Mouse (Mus musculus): ENCODE measurements around the gene Stx5a. TPM values are rescaled to one million over a fixed set of nuclear protein-coding genes. Genes with fewer than 3 reads are reported as not detected.

Stx5a gene
- total RNA-seq (2021), result 10 to 100 TPM; 73.8 to 75.8 TPM
- long read RNA-seq, experiment 1, transcript Stx5a-213 (11 exons, 2,251 nt), result major isoform, 55 of 109 reads
- long read RNA-seq, experiment 1, transcript Stx5a-202 (10 exons, 2,112 nt), result minor isoform, 28 of 109 reads
- long read RNA-seq, experiment 1, partial matches to known transcripts, result 9 of 109 reads
- long read RNA-seq, experiment 1, other reads (novel, unspliced or antisense), result 16 of 109 reads
- long read RNA-seq, experiment 2, transcript Stx5a-213 (11 exons, 2,251 nt), result major isoform, 32 of 67 reads
- long read RNA-seq, experiment 2, transcript Stx5a-202 (10 exons, 2,112 nt), result minor isoform, 18 of 67 reads
- long read RNA-seq, experiment 2, partial matches to known transcripts, result 10 of 67 reads
- long read RNA-seq, experiment 2, other reads (novel, unspliced or antisense), result 6 of 67 reads

DNA sequence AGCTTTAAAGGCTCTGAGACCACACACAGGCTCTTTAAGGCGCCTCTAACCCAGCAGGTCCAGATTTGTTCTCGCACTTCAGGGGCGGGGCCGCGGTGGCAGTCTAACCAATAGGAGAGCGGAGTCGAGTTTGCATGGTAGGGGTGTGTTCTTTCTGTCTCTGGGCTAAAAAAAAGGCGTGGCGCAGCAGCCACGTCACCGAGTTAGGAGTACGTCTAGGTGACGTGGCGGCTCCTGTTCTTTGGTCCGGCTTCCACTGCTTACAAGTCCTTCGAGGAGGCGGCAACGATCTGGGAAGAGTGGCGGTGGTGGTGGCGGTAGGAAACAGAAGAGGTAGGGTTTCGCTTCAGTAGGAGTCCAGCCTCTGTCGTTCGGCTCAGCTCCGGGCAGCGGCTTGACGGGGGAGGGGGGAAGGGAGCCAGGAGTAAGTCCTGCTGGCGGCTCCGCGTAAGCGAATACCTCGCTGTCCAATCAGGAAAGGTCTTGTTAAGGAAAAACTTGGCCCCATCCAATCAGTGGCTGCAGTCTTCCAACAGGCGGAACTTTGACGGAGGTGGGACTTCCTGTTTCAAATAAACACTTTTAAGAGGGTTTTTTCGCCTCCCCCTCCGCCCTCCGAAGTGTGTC is at the start of gene Stx5a:
Gene Stx5a (plus strand): TSS at position 171 of the 627 bp plus-strand sequence.
- peak; percentile 95 for DNase-seq

DNA sequence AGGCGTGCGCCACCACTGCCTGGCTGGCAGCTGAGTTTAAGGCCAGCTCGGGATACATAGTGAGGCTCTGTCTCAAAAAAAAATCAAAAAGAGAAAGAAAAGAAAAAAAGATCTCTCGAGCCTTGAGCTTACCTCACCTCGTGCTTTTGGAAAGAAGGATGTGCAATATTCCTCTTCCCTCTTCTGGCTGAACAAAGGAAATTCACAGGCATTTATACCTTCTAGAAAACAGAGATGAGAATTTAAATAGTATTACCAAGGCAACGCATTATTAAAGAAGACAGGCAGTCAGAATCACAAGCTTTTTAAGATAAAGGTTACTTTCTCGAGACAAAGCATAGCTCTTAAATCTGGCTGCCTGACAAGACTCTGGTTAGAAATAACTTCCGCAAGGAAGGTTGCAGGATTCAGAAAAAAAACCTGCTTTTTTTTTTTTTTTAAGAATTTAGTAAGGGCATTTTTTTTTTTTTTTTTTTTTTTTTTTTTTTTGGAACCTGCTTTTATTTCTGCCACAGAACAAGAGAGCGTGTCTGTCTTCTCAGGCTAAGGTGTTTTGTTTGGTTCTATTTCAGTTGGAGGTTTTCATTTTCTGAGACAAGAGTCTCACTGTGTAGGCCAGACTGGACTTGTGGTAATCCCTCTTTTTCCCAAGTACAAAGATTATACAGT is 49.2 kb upstream of the Stx5a start:
- no peak for DNase-seq

DNA sequence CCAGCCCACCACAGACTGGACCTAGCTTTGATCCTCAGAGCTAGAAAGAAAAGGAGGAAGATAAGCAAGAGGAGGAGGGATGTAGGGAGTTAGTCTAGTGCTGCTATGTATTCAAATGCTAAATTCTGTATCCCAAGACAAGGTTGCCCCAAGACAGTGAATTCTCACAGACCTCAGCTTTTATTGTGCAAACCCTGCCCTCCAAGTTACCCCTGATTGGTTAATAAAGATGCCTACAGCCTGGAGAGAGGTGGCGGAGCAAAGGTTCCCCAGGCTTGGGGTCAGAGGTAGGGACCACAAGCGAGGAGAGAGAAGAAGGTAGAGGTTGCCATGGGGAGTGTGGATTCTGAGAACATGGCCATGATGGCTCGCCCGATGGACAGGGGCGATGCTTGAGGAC is 48.5 kb upstream of the Stx5a start:
- no peak for DNase-seq

DNA sequence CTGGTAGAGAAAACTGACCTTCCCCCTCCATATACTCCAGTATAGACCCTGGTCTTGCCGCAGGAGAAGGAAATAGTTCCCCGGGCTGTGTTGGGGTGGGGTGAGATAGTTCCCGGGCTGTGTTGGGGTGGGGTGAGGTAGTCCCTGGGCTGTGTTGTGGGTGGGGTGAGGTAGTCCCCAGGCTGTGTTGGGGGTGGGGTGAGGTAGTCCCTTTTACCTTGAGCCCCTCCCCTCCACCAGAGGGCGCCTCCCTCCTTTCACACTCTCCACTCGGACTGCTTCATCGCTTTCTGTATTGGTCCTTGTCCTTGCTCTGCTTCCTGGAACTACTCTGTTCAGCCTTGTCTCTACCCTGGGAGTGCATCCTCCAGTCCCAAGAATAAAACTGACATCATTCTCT is 45.9 kb upstream of the Stx5a start:
- DNase-seq, result peak; percentile 54

DNA sequence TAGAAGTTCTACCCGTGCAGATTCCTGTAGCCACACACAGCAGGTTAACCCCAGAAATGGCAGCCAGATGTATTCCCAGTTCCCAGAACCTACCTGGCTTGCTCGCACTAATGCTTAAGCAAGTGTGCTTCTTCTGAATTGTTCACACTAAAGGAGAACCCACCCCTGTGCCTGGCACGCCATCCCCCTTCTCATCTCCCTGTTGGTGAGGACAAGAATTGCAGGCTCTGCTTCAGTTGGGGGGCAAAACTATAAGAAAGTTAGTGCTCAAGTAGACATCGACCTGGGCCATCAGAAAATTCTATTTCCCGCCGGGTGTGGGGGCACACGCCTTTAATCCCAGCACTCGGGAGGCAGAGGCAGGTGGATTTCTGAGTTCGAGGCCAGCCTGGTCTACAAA is 41.6 kb upstream of the Stx5a start:
- DNase-seq, result no peak

DNA sequence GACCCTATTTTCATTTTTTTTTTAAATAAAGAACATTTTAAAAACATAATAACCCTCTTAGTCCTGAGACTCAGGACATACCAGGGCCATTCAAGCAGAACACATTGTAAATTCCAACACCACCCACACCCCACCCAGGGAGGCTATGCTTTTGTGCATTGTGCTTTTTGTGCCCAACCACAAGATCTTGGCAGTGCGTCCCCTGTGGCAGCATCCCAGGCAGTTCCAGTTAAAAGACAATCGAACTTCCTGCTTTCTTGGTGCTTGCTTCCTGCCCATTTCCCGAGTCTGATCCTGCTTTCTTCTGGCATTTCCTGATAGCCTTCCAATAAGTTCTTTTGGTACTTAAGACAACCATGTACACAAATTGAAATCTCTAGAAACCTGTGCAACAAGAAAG is 38.8 kb upstream of the Stx5a start:
- DNase-seq, result no peak

DNA sequence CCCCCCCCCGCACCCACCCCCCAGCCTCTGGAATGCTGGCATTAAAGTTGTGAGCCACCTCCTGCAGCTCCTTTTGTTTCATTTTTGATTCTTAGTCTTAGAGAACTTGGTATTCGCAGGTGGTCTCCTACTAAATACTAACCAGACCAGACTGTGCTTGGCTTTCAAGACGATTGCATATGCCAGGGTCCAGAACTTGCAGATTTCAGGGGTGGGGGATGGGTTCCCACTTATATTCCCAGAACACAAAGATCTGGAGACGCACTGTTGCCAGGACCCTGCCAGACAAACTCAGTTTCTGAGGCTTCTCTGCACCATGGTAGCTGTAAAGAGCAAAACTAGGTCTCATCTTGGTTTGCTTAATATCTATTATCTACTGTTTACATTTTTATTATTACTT is 37.6 kb upstream of the Stx5a start:
- no peak for DNase-seq

DNA sequence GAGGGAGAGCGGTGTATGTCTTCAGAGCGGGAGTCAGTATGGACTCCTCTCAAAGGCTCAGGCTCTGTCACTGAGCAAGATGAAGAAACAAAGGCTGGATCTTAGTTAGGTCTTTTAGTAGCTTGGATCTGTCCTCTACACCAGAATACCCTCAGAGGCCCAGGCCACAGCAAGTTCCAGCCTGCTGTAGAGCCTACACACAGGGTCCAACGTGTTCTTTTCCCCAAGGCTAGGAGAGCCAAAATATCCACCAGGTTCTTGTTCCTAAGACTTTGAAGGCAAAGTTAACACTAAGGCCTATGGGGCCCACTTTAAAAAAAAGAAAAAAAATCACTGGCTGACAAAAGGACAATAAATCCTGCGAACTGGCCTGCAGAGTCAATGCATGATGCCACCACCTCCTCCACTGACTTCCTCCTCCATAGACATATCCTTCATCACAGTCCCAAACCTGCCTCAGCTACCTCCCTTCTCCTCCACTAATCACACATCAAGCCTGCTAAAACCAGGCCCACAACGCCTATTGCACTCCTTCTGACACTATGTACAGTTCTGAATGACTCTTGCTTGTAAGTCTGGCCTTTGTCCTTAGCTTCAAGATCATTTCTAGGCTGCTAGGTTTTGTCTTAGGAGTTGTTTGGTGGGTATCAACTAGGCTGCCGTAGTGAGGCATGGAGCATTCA is 36.0 kb upstream of the Stx5a start:
- DNase-seq, result no peak

DNA sequence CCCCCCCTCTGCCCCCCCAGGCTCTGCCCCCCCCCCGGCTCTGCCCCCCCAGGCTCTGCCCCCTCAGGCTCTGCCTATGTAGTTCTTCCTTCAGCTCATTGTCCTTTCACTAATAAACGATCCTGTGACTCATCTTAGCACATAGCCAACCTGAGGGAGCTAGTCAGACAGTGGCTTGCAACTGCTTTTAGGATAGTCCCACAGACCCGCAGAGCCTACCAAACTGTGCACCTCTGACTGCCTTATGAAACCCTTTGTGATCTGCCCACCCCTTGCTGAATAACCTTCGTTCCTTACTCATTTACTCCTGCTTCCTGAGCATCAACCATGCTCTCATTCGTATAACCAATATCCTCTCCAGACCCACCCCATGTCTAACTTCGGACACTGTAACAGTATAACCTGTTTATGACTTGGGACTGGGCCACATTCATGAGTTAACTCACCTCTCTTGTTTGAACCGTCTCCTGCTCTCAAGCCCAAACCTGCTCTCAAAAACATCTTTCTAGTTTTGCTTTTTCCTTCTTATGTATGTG is 35.0 kb upstream of the Stx5a start:
- no peak for DNase-seq

DNA sequence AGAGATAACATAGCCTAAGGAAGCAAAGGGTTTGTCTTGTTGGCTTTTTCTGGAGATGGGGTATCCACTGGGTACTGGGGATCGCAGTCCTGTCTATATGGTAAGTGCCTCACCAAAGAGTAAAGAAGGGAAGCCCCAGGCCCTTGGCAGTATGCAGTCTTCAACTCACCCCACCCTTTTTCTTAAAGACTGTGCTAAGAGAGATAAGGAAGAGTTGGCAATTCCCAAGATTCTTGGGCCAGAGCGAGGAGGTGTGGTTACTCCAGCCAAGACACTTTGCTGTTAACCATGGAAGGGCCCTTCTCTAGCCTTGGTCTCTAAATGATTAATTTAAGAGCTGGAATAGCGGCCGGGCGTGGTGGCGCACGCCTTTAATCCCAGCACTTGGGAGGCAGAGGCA is 34.3 kb upstream of the Stx5a start:
- no peak for DNase-seq

DNA sequence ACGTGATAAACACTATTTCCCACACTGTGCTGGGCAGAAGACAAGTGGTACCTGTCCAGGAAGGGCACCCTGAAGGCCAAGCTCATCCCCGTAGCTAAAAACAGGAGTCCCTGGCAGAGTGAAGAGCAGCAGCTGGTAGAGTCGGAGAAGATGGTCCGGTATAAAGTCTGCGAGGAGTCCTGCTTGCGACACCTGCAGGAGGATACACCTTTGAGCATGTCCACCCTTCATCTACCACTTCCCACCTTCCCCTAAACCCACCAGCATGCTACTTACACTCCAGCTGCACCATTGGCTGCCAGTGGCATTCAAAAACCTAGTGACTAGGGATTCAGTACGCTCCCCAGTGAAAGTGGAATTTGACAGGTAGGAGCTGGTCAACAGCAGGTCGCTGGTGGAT is 32.3 kb upstream of the Stx5a start:
- DNase-seq, result no peak

DNA sequence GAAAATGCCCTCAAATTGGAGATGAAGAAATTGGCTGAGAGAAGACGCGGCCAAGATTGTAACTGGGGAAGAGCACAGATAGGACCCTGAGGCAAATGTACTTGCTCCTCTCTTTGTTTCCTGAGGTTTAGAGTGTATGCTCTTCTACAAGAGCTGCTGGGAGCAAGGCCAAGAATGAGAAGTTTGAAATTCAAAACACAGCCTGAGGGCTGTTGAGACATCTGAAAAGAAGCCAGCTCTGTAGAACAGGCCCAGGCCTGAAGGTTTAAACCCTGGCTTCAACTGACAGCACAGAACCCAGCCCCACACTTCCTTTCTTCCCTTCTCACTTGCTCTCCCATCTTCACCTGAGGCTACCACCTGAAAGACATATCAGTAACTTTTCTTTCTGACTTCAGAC is 31.2 kb upstream of the Stx5a start:
- DNase-seq, result peak; percentile 19

DNA sequence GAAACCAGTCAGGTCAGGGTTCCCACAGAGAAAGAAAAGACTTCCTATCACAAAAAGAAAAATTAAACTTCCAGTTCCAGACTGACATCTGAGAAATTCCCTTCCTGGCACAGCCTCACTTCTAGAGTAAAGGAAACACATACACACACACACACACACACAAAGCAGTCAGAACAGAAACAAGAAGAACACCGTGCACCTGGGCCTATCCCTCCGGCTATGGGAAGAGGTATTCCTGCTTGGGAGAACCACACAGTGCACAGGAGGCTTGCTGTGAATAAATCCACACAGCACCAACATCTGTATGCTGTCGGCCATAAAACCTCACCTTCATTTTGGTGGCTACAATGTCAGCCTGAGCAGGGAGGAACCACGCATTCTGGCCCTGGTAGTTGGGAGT is 29.7 kb upstream of the Stx5a start:
- no peak for DNase-seq

DNA sequence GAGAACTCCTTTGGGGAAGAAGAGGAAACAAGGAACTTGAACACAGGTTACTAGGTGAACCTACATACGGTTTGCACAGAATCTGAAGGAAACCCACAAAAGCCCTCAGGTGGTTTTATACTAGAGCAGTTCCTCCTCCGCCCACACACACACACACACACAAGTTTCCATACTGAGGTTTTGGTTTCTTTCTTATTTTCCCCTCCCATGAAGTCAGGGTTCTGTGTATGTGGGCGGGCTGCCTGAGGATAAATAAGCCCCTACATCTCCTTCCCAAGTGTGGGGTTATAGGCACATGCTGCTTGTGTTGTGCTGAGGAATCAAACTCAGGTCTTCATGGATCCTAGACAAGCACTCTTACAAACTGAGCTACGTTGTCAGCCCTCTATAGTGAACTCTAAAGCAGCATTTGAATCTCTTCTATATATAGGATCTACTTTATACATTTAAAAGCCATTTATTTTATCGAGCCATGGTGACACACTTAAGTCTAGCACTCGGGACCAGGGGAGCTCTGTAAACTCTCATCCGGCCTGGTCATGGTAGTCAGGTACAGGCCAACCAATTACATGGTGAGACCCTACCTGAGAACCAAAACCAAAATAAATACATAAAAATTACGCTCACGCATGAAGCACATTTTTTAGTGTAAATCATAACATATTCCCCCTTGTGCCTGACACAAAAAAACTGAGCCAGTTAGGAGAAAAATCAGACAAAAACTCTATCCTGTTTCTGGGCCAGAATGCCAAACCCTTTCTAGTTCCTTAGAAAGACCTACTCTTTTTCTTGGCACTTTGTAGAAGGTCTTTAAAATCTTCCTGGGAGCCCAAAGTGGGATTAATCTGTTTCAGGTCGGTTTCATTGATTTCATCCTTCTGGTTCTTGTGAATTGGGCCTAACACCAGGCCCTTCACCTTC is 29.0 kb upstream of the Stx5a start:
- DNase-seq, result no peak

DNA sequence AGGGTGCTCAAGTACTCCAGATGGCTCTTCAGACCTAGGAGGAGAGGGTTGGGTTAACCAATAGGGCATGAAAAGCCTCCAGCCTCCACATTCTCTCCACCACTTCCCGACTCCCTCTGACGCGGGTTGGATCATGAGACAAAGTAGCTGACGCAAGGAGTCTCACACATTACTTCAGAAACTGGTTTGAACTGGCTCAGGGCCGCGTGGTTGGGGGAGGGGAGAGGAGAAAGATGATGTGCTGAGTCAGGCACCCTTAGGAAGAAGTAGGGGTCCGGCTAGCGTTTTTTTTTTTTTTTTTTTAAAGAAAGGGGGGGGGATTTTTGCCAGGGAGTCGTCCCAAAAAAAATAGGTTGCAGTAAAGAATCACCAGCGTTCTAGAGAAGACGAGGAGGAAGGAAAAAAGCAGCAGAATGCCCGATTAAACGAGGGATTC is 28.3 kb upstream of the Stx5a start:
- DNase-seq, result peak; percentile 85

DNA sequence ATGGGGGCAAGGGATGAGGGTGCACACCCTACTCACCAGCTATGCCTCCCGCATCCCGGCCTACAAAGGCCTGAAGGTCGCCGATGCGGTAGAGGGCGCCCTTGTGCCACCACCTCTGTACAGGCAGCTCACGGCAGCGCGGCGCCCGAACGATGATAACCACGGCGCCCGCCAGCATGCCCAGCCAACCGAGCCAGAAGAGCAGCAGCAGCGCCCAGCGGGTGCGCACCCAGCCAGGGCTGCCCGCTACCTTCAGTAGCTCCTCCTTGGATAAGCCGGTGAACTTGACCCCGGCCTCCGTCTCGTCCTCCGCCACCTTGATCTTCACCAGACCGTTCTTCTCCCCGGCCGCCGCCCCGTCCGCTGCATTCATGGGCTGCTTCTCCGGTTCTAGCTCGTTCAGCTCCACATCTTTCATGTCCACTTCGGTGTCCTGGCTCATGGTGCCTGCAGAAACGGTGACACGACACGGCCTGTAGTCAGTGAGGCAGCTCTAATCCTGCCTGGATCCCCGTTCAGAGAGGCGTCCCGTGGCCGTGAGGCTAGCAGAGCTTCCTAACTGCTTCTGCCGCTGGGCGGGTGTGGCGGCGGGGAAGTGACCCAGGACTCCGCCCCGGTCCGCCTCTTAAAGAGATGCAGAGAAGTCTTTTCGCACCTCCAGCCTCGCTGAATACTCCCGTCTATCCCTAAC is 27.8 kb upstream of the Stx5a start:
- peak; percentile 95 for DNase-seq

DNA sequence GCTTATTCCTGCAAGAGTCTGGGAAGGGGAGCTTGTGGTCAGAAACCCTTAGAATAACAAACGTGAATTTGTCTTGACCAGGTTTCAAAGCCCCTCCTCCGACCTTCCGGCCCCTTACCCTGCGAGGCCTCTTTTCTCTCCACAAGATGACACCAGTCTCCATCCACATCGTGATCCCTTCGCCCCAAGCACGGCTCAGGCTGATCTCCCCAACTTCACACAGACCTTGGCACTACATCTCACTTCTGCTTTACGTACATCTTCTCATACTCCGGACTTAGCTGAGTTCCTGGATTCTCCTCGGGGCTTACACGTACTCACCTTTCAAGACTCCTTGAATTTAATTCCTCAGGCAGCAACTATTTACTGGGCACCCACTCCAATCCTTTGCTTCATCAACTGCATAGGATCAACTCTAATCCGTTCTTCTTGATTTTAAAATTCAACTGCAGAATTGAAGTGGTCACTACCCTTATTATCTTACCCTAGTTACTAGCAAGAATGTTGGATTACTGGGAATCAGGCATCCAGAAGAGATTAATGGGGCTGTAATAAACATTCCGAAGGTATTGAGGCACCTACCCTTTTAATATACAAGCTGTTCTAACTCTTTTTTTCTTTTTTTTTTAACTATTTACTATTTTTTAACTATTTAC is 27.1 kb upstream of the Stx5a start:
- DNase-seq, result no peak

DNA sequence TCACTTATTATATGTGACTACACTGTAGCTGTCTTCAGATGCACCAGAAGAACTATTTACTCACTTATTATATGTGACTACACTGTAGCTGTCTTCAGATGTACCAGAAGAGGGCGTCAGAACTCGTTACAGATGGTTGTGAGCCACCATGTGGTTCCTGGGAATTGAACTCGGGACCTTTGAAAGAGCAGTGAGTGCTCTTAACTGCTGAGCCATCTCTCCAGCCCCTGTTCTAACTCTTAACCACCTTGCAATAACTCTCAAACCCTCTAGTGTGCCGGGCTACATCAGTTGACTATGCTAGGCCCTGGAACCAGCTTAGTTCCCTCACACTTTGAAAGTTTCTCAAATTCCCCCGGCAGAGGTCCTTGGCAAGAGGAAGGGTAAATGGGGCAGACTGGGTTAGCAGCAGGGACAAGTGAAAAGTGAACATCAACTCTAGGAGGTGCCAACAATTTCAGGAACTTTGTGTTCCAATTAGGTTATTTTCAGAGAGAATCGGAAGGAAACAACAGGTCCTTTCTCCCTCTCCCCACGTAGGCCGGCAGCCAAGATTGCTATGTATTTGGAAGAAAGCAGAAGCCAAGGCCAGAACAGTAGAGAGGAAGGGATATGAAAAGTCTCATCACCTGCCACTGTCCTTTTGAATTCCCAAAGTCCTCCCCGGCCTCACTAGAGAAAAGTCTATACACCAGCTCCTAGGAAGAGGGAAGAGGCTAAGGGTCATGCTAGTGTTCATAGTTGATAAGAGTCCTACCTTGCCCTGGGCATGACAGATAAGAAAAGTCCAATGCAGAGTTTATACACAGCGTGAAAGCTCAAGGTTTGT is 26.3 kb upstream of the Stx5a start:
- DNase-seq, result peak; percentile 29
